Mouse (Mus musculus) E14TG2a.4 (cell line): Measurements from ENCODE around the gene Ctrl.

Experiments used
- CTCF ChIP-seq: conservative IDR thresholded peaks from 2 replicates; pipeline ENCODE4 v1.5.1; 2014; ENCODE audit warnings: low read length
- NANOG ChIP-seq: IDR thresholded peaks from 2 replicates; pipeline ENCODE4 v1.6.1; 2014; ENCODE audit warnings: borderline replicate concordance, low read length, mixed read lengths

DNA sequence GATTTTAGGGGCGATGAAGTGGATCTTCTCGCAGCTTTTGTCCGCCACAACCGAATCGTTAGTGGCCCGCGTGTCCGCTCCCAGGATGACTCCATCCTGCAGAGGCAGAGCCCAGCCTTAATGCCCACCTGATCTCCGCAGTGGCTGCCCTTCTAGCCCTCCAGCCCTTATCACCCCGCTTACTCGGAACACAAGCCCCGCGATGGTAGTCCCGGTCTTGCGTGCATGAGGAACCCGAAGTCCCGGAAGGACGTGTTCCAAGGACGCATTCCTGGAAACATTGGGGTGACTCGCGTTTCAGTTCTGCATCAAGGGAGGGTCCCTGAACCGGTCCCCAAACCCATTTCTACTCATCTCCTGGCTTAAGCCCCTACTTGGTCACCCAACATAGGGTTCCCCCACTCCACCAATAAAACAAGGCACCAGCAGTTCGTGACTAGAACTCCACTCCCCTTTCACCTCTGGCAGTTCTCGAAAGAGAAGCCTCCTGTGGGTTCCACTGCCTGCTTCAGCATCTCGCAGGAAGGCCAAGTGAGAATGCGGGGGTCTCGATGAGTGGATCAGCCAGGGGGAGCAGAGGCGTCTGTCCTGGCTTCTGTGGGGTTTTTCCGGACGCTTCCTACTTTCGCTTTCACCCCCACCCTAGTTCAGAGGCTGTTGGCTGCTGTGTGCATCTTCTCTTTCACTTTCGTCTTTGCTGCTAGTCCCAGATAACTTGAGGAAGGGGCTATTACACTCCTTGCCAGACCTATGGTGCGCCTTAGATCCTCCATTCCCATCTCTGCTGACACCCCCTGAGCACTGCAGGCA lies 4.0 kb upstream of the Ctrl start:
- TF ChIP-seq CTCF: no peak
- TF ChIP-seq NANOG: no peak
